Mouse (Mus musculus): ENCODE measurements around the gene Cds1. TPM values are rescaled to one million over a fixed set of nuclear protein-coding genes. Genes with fewer than 3 reads are reported as not detected.

The Cds1 gene
- polyA plus RNA-seq (2012; rRNA removed): 16.2 and 22.7 TPM in 2 replicates

DNA sequence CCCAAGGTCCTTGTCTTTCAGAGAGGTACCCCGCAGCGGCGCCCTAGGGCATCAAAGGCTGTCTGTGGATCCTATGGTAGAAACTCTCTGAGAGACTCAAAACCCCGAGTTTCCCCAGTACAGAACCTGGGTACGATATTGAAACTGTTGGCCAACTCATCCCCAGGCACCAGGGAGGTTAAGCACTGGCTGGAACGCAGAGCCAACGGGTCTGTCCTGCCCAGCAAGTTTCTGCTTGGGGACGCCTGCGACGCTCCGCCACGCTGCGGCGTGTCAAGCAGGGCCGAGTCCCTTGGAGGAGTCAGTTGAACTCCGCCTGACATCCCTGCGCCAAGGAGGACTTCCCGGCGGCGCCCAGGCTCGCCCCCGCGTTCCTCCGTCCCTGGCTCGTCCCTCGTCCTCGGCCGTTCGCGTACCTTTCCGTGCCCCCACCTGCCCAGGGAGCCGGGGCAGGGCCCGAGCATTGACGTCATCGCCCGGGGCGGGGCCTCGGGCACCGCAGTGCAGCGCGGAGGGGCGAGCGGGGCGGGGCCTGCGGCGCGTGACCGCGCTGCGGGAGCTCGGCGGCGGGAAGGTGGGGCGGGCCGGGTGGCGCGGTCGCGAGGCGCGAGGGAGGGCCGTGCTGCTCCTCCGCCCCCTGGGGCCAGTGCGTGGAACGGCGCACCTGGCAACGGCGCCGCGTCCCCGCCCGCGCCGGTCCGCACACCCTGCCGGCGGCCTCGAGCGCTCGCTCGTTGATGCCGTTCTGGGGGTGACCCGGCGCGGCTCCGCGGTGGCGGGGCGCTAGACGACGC is at the start of gene Cds1:
Cds1 (plus strand) TSS at position 577 of the 794 bp plus-strand sequence.
- peaks cover 10% of the 10 kb centered on the region; the same call in 1 of the 2 replicates for H3K27me3 ChIP-seq (ENCODE audit: control insufficient read depth, insufficient read depth, low read length)
- TF ChIP-seq POLR2A (IDR thresholded peaks at IDR 0.05; ENCODE audit: control insufficient read depth, extremely low read depth, insufficient read depth, low read length, poor library complexity): no peak
- H3K36me3 ChIP-seq (ENCODE audit: control insufficient read depth, insufficient read depth, low read length): no peaks in the 10 kb centered on the region
- peak; percentile 58 for DNase-seq
- peak within 1 kb of the TSS; percentile 41 for H3K4me3 ChIP-seq (ENCODE audit: control insufficient read depth, insufficient read depth, low read length)
- peaks cover 10% of the 10 kb centered on the region; the same call in 1 of the 2 replicates for H3K4me1 ChIP-seq (replicated peaks; ENCODE audit: control insufficient read depth, insufficient read depth, low read length)
- no peak within 1 kb of the TSS for H3K27ac ChIP-seq (ENCODE audit: control insufficient read depth, insufficient read depth, low read length)
- WGBS: 1% methylated on average over 91 of the region's 91 CpGs

DNA sequence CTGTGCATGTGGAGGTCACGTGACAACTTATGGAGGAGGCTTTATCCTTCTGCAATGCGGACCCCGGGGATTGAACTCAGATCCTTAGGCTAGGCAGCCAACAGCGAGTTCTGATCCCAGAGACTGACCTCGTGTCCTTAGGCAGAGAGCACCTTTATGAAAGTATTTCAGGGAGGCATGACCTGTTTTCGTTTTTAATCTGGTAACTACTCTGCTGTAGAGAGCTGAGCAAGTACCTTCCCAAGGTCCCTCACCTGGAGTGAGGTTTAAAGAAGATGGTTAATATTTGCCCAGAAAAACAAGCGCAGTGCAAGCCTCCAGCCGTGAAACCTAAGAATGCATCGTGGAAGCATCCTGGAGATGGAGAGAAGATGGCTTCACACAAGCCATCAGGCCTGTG is 40.7 kb upstream of the Cds1 start:
- WGBS: 92% methylated on average over 9 of the region's 9 CpGs
- H3K27me3 ChIP-seq (ENCODE audit: control insufficient read depth, insufficient read depth, low read length): no peaks in the 10 kb centered on the region
- TF ChIP-seq CTCF (IDR thresholded peaks at IDR 0.05; ENCODE audit: borderline replicate concordance, control insufficient read depth, extremely low read depth, insufficient read depth, low read length, poor library complexity) (no peak), POLR2A (IDR thresholded peaks at IDR 0.05; ENCODE audit: control insufficient read depth, extremely low read depth, insufficient read depth, low read length, poor library complexity) (no peak)
- no peaks in the 10 kb centered on the region for H3K4me1 ChIP-seq (replicated peaks; ENCODE audit: control insufficient read depth, insufficient read depth, low read length)
- H3K27ac ChIP-seq (ENCODE audit: control insufficient read depth, insufficient read depth, low read length): no peak overlapping the region
- DNase-seq: no peak
- no peak overlapping the region for H3K4me3 ChIP-seq (ENCODE audit: control insufficient read depth, insufficient read depth, low read length)
- no peaks in the 10 kb centered on the region for H3K36me3 ChIP-seq (ENCODE audit: control insufficient read depth, insufficient read depth, low read length)

- no peaks in the 10 kb centered on the region for H3K4me1 ChIP-seq (replicated peaks; ENCODE audit: control insufficient read depth, insufficient read depth, low read length)
- WGBS: 96% methylated on average over 16 of the region's 16 CpGs
- H3K27ac ChIP-seq (ENCODE audit: control insufficient read depth, insufficient read depth, low read length): no peak overlapping the region
- no peak overlapping the region for H3K4me3 ChIP-seq (ENCODE audit: control insufficient read depth, insufficient read depth, low read length)
- H3K27me3 ChIP-seq (ENCODE audit: control insufficient read depth, insufficient read depth, low read length): no peaks in the 10 kb centered on the region
- no peaks in the 10 kb centered on the region for H3K36me3 ChIP-seq (ENCODE audit: control insufficient read depth, insufficient read depth, low read length)
- no peak for TF ChIP-seq POLR2A (IDR thresholded peaks at IDR 0.05; ENCODE audit: control insufficient read depth, extremely low read depth, insufficient read depth, low read length, poor library complexity)
- no peak for TF ChIP-seq CTCF (IDR thresholded peaks at IDR 0.05; ENCODE audit: borderline replicate concordance, control insufficient read depth, extremely low read depth, insufficient read depth, low read length, poor library complexity)
- DNase-seq: no peak
Measured at GRCm38 (mm10) chr5:101724756-101725155, 40.2 kb upstream of the Cds1 start.

DNA sequence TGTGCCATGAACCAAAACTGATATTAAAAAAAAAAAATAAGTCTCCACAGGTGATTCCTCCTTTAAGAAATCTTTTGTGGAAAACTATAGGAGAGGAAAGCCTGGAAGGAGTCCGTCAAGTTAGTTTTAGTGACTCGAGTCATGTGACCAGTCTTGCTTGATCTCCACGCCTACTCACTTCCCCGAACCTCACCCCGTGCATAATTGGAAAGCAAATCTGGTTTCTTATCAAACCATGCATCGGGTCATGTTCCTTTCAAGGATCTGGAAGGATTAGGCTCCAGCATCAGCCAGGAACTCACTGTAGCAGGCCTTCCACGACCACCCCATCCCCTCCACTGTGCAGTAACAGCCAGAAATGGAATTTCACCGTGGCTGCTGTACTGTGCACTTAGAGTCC is 39.2 kb upstream of the Cds1 start:
- no peaks in the 10 kb centered on the region for H3K4me1 ChIP-seq (replicated peaks; ENCODE audit: control insufficient read depth, insufficient read depth, low read length)
- no peaks in the 10 kb centered on the region for H3K27me3 ChIP-seq (ENCODE audit: control insufficient read depth, insufficient read depth, low read length)
- no peak overlapping the region for H3K4me3 ChIP-seq (ENCODE audit: control insufficient read depth, insufficient read depth, low read length)
- no peak for TF ChIP-seq CTCF (IDR thresholded peaks at IDR 0.05; ENCODE audit: borderline replicate concordance, control insufficient read depth, extremely low read depth, insufficient read depth, low read length, poor library complexity)
- TF ChIP-seq POLR2A (IDR thresholded peaks at IDR 0.05; ENCODE audit: control insufficient read depth, extremely low read depth, insufficient read depth, low read length, poor library complexity): no peak
- 84% methylated on average over 8 of the region's 8 CpGs for WGBS
- H3K36me3 ChIP-seq (ENCODE audit: control insufficient read depth, insufficient read depth, low read length): no peaks in the 10 kb centered on the region
- DNase-seq: no peak
- H3K27ac ChIP-seq (ENCODE audit: control insufficient read depth, insufficient read depth, low read length): no peak overlapping the region

DNA sequence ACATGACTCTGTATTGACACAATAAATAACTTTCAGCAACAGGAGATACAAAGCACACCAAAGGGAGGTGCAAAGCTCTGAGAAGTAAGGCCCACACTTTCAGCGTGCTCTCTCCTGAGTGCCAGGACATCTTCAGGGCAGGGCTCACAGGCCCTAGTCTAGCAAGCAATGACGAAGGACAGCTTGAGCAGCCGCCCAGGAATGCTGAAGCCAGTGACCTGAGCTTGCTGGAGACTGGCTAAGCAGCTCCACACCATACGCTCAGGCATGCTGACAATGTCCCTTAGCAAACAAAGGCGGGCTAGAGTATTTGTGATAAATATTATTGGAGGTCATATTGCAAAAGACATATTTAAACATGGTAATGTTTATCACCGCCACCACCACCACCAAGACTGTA is 38.6 kb upstream of the Cds1 start:
- no peaks in the 10 kb centered on the region for H3K4me1 ChIP-seq (replicated peaks; ENCODE audit: control insufficient read depth, insufficient read depth, low read length)
- DNase-seq: no peak
- no peaks in the 10 kb centered on the region for H3K27me3 ChIP-seq (ENCODE audit: control insufficient read depth, insufficient read depth, low read length)
- H3K4me3 ChIP-seq (ENCODE audit: control insufficient read depth, insufficient read depth, low read length): no peak overlapping the region
- H3K36me3 ChIP-seq (ENCODE audit: control insufficient read depth, insufficient read depth, low read length): no peaks in the 10 kb centered on the region
- no peak overlapping the region for H3K27ac ChIP-seq (ENCODE audit: control insufficient read depth, insufficient read depth, low read length)
- no peak for TF ChIP-seq CTCF (IDR thresholded peaks at IDR 0.05; ENCODE audit: borderline replicate concordance, control insufficient read depth, extremely low read depth, insufficient read depth, low read length, poor library complexity)
- no peak for TF ChIP-seq POLR2A (IDR thresholded peaks at IDR 0.05; ENCODE audit: control insufficient read depth, extremely low read depth, insufficient read depth, low read length, poor library complexity)
- WGBS: 96% methylated on average over 6 of the region's 6 CpGs

GRCm38 (mm10) chr5:101728304-101728905 is 36.5 kb upstream of the Cds1 start:
- H3K27ac ChIP-seq (ENCODE audit: control insufficient read depth, insufficient read depth, low read length): no peak overlapping the region
- no peak for TF ChIP-seq CTCF (IDR thresholded peaks at IDR 0.05; ENCODE audit: borderline replicate concordance, control insufficient read depth, extremely low read depth, insufficient read depth, low read length, poor library complexity)
- no peak for TF ChIP-seq POLR2A (IDR thresholded peaks at IDR 0.05; ENCODE audit: control insufficient read depth, extremely low read depth, insufficient read depth, low read length, poor library complexity)
- WGBS: 93% methylated on average over 8 of the region's 8 CpGs

More at GRCm38 (mm10) chr5:101728304-101728905, 36.5 kb upstream of the Cds1 start:
- Histone ChIP-seq H3K36me3 (ENCODE audit: control insufficient read depth, insufficient read depth, low read length) (no peaks in the 10 kb centered on the region), H3K27me3 (ENCODE audit: control insufficient read depth, insufficient read depth, low read length) (no peaks in the 10 kb centered on the region), H3K4me1 (replicated peaks; ENCODE audit: control insufficient read depth, insufficient read depth, low read length) (no peaks in the 10 kb centered on the region), H3K4me3 (ENCODE audit: control insufficient read depth, insufficient read depth, low read length) (no peak overlapping the region)
- DNase-seq: no peak

Measured in thymus, adult 2 months (tissue).